Mouse (Mus musculus): ENCODE data around the gene Taok3. TPM values are rescaled to one million over a fixed set of nuclear protein-coding genes. Genes with fewer than 3 reads are reported as not detected.
A peak's percentile ranks its signal among the peaks of the same experiment; 100 is the strongest.

The Taok3 gene
- polyA plus RNA-seq, 1 experiment, result 40.6 TPM

DNA sequence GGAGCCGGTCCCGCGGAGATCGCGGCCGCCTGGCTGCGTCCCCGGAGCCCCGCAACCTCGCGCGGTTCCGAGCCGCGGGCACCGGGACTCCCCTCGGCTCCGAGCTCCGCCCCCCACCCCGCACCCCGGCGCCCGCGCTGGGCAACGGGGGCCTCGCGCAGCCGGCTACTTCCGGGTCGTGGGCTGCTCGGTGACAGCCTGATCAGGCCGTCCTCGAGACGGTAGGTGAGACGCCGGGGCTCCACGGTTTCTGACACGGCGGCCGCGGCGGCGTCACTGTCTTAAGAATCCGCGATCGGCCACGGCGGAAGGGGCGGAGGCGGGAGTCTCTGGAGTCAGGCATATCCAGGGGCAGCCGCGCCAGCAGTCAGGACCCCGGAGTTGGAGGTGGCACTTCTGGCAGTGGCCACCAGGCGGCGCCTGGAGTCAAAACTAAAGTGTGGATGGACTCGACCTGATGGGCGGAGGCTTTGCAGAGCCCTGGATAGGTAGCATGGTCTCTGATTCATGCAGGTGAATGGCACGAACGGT is 4.0 kb upstream of the Taok3 start, which contains the start of gene Suds3:
Gene Suds3, minus strand, starts transcription at position 278 of the 531 bp plus-strand sequence.
- H3K4me3 ChIP-seq (ENCODE audit: insufficient read depth, low read length), result peak within 1 kb of the TSS; percentile 93
- no peaks in the 10 kb centered on the region for H3K4me1 ChIP-seq (ENCODE audit: control insufficient read depth, insufficient read depth, low read length)
- no peak for TF ChIP-seq POLR2A (IDR thresholded peaks at IDR 0.05; ENCODE audit: extremely low read depth, insufficient read depth, low read length)
- TF ChIP-seq CTCF (IDR thresholded peaks at IDR 0.05; ENCODE audit: extremely low read depth, insufficient read depth, low read length), result peak; percentile 69
- peak within 1 kb of the TSS; percentile 100 for H3K27ac ChIP-seq (ENCODE audit: insufficient read depth, low read length)

DNA sequence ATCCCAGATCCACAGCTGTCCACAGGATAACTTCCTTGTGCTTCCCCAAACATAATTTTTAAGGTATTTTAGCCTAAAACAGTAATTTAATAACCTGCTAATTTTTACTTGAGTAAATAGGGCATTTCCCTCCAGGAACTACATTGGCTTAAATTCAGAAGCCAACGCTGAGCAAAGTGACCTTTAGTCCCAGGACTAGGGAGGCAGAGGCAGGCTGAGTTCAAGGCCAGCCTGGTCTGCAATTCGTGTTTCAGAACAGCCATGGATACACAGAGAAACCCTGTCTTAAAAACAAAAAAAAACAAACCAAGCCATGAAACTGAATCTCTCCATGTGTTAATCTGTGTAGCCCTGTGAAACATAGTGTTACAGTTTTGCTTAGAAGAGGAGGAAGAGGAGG is 3.3 kb upstream of the Taok3 start:
- TF ChIP-seq POLR2A (IDR thresholded peaks at IDR 0.05; ENCODE audit: extremely low read depth, insufficient read depth, low read length) (no peak), CTCF (IDR thresholded peaks at IDR 0.05; ENCODE audit: extremely low read depth, insufficient read depth, low read length) (no peak)
- H3K4me1 ChIP-seq (ENCODE audit: control insufficient read depth, insufficient read depth, low read length), result no peaks in the 10 kb centered on the region; the same call in 1 of the 2 replicates
- H3K27ac ChIP-seq (ENCODE audit: insufficient read depth, low read length), result no peak overlapping the region
- no peak overlapping the region for H3K4me3 ChIP-seq (ENCODE audit: insufficient read depth, low read length)

DNA sequence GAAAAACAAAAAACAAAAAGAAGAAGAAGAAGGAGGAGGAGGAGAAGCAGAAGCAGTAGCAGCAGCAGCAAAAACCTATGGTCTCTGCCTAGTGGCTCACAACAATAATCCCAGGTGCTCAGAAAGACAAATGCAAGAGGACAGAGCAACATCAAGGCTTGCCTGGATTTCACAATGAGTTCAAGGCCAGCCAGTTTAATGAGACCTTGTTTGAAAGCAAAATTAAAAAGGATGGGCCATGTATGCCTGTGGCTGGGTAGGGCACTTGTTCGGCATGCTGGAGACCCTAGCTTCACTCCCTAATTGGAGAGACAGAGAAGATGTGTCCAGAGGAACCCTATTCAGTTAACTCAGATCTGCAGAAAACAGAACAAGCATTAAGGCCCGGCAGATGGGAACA is 2.7 kb upstream of the Taok3 start:
- Histone ChIP-seq H3K4me3 (ENCODE audit: insufficient read depth, low read length) (no peak overlapping the region), H3K27ac (ENCODE audit: insufficient read depth, low read length) (no peak overlapping the region), H3K4me1 (ENCODE audit: control insufficient read depth, insufficient read depth, low read length) (no peaks in the 10 kb centered on the region; the same call in 1 of the 2 replicates)
- TF ChIP-seq POLR2A (IDR thresholded peaks at IDR 0.05; ENCODE audit: extremely low read depth, insufficient read depth, low read length), result no peak
- TF ChIP-seq CTCF (IDR thresholded peaks at IDR 0.05; ENCODE audit: extremely low read depth, insufficient read depth, low read length), result no peak

DNA sequence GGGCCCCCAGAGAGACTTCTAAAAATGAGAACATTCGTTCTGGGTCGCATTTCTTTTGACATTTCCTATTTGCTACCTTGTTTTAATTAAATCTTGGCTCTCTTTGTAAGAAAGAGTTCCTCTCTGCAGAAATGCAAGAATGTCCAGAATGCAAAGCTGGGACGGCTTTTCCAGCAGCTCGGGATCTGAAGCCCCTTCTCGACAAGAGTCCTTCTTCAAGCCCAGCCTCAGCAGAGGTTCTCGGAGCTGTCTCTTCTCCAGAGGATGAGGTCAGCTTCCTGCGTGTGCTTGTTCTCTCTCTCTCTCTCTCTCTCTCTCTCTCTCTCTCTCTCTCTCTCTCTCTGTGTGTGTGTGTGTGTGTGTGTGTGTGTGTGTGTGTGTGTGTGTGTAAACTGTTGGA is 2.2 kb upstream of the Taok3 start:
- H3K27ac ChIP-seq (ENCODE audit: insufficient read depth, low read length), result no peak overlapping the region
- no peaks in the 10 kb centered on the region; the same call in 1 of the 2 replicates for H3K4me1 ChIP-seq (ENCODE audit: control insufficient read depth, insufficient read depth, low read length)
- TF ChIP-seq POLR2A (IDR thresholded peaks at IDR 0.05; ENCODE audit: extremely low read depth, insufficient read depth, low read length) (no peak), CTCF (IDR thresholded peaks at IDR 0.05; ENCODE audit: extremely low read depth, insufficient read depth, low read length) (no peak)
- no peak overlapping the region for H3K4me3 ChIP-seq (ENCODE audit: insufficient read depth, low read length)

DNA sequence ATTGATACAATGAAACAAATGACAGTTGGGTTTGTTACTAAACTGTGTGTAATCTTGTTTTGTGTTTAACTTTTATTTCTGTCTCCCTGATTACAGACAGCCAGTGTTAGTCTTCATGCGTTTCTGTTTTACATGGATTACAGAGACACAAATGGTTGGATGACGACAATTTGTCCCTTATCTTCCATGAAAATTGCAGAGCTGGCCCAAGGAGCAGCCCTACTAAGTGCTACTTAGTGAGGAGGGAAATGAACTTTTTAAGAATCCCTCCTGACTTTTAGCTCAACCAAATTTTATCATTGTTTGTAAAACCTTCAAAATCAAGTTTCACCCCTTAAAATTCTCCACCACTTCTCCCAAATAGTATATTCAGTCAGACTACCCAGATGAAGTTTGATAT is 1.7 kb upstream of the Taok3 start:
- no peak for TF ChIP-seq POLR2A (IDR thresholded peaks at IDR 0.05; ENCODE audit: extremely low read depth, insufficient read depth, low read length)
- no peak for TF ChIP-seq CTCF (IDR thresholded peaks at IDR 0.05; ENCODE audit: extremely low read depth, insufficient read depth, low read length)
- no peaks in the 10 kb centered on the region; the same call in 1 of the 2 replicates for H3K4me1 ChIP-seq (ENCODE audit: control insufficient read depth, insufficient read depth, low read length)
- H3K27ac ChIP-seq (ENCODE audit: insufficient read depth, low read length), result no peak overlapping the region
- H3K4me3 ChIP-seq (ENCODE audit: insufficient read depth, low read length), result no peak overlapping the region

DNA sequence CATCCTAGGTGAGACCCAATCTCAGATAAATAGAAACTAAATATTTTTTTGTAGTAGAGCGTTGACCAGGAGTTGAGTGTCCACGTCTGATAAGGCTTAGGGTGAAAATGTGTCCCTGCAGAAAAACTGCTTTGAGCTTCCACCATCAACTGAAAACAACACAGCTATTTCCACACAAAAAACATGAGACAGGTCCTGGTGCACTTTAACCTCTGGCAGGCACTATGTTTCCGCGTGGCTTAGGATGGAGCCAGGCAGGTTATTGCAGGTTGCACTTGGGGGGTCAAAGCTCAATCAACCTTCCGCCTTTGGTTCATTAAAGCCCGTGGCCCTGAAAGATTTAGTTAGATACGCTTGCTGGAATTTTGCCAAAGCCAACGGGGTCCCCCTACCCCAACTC is 1.1 kb upstream of the Taok3 start:
- TF ChIP-seq CTCF (IDR thresholded peaks at IDR 0.05; ENCODE audit: extremely low read depth, insufficient read depth, low read length), result no peak
- TF ChIP-seq POLR2A (IDR thresholded peaks at IDR 0.05; ENCODE audit: extremely low read depth, insufficient read depth, low read length), result no peak
- Histone ChIP-seq H3K4me3 (ENCODE audit: insufficient read depth, low read length) (no peak overlapping the region), H3K27ac (ENCODE audit: insufficient read depth, low read length) (no peak overlapping the region), H3K4me1 (ENCODE audit: control insufficient read depth, insufficient read depth, low read length) (no peaks in the 10 kb centered on the region; the same call in 1 of the 2 replicates)

DNA sequence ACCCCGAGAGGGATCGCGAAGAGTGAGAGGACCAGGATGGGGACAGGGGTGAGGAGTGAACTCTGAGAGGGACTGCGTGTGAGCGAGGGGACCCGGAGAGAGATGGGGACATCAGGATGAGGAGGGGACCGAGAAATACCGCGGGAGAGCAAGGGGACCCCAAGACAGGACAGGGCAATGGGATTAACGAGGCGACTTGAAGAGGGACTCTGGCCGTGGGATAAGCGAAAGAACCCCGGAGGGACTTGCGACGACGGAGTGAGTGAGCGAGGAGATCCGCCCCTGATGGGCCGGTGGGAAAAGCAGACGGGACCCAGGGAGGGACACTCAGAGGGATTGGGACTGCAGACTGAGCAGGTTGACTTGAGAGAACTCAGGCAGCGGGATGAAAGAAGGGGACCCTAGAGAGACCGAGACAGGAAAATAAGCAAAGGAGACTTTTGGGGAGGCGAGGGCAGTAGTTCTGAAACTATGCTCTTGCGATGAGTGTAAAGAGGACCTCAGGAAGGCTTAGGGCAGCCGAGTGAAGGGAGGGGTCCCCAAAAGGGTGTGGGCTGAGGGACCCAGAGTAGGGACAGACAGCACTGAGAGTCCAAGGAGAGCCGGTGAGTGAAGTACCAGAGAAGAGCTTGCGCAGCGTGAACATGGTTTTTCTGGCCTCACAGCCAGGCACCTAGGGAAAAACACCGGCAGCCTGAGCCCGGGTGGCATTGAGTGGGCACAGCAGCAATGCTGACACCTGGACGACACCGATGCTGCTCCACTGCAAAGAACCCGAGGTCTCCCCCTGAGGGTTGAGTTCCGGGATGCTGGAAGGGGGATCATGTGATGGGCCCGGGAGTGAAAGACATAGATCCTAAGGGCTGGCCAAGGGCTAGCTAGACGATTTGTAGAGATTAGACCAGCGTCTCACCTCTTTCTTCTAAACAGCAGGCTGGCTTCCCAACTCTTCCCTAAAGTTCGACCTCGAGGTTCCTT is 849 bp downstream of the Taok3 start:
- H3K27ac ChIP-seq (ENCODE audit: insufficient read depth, low read length), result no peak overlapping the region
- peak overlapping the region; percentile 62 for H3K4me3 ChIP-seq (ENCODE audit: insufficient read depth, low read length)
- no peaks in the 10 kb centered on the region; the same call in 1 of the 2 replicates for H3K4me1 ChIP-seq (ENCODE audit: control insufficient read depth, insufficient read depth, low read length)
- TF ChIP-seq CTCF (IDR thresholded peaks at IDR 0.05; ENCODE audit: extremely low read depth, insufficient read depth, low read length) (no peak), POLR2A (IDR thresholded peaks at IDR 0.05; ENCODE audit: extremely low read depth, insufficient read depth, low read length) (no peak)

DNA sequence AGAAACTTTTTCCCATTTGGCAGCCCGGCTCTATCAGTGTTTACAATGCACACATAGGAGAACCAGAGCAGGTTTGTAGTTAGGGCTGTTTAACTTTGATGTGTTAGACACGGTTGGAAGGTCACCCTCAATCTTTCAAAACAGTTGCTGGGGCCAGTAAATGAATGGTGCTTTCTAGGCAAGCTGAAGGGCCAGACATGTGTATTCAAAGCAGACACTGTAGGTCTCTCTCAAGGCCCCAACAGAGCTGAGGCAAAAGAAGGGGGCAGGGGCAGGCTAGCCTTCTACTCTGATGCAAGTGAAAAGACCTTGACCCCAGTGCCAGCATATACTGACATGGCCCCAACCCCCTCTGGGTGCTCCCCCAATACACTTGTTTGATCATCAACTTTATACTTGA is 1.7 kb downstream of the Taok3 start:
- Histone ChIP-seq H3K4me1 (ENCODE audit: control insufficient read depth, insufficient read depth, low read length) (no peaks in the 10 kb centered on the region; the same call in 1 of the 2 replicates), H3K4me3 (ENCODE audit: insufficient read depth, low read length) (no peak overlapping the region), H3K27ac (ENCODE audit: insufficient read depth, low read length) (no peak overlapping the region)
- no peak for TF ChIP-seq CTCF (IDR thresholded peaks at IDR 0.05; ENCODE audit: extremely low read depth, insufficient read depth, low read length)
- no peak for TF ChIP-seq POLR2A (IDR thresholded peaks at IDR 0.05; ENCODE audit: extremely low read depth, insufficient read depth, low read length)

DNA sequence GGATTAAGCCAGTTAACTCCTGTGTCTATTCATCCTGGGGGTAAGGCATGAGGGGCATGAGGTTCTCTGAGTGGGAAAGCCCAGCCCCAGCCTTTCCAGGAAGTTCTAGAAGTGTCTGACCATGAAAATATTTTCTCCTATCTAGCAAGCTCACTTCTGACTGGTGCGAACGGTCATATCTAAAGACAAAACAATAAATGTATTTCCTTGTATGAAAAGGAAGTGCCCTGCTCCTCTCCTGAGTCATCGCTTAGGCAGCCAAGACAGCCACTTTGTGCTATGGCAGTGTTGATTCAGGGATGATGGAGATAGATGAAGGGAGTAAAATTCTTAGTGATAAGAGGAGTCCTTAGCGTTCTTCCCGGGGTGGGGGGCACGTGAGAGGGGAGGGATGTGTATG is 3.2 kb downstream of the Taok3 start:
- H3K4me1 ChIP-seq (ENCODE audit: control insufficient read depth, insufficient read depth, low read length), result no peaks in the 10 kb centered on the region; the same call in 1 of the 2 replicates
- no peak overlapping the region for H3K4me3 ChIP-seq (ENCODE audit: insufficient read depth, low read length)
- TF ChIP-seq CTCF (IDR thresholded peaks at IDR 0.05; ENCODE audit: extremely low read depth, insufficient read depth, low read length), result no peak
- no peak for TF ChIP-seq POLR2A (IDR thresholded peaks at IDR 0.05; ENCODE audit: extremely low read depth, insufficient read depth, low read length)
- H3K27ac ChIP-seq (ENCODE audit: insufficient read depth, low read length), result no peak overlapping the region
